Mouse (Mus musculus) T-helper 2 cell (primary cell): ENCODE data around the gene Olfr1416.
"Not testable (repeated sequence)": the region's sequence is repeated elsewhere in the genome, so short reads cannot be mapped to it uniquely, and the experiment has no call there.

Experiments used
- in situ Hi-C: fragments of 300-600 bp; cut with MboI, MseI; formaldehyde crosslinking; loops from one replicate; pipeline ENCODE4 v1.15.1; 2025; ENCODE audit warnings: high pct_unique_total_duplicates

The Olfr1416 gene

DNA sequence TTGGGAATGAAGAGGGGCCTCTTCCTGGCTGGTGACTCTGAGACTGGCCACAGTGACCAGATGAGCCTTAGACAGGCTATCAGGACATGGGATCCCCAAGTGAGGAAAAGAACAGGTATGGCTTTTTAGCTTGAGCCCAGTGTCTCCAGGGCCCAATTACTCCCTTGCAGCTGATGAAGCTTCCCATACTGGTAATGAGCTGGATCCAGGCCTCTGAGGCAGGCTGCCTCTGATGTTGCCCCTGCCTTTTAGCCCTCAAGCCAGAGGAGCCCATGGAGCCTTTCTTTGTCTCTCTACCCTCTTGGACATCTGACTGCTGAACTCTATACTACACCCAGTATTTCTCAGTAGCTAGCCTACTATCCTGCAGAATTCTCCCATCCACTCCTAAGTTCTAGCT lies at the start of gene Olfr1416:
Olfr1416 (minus strand) TSS at position 101 of the 400 bp plus-strand sequence.
- in situ Hi-C loops = no loop called here

DNA sequence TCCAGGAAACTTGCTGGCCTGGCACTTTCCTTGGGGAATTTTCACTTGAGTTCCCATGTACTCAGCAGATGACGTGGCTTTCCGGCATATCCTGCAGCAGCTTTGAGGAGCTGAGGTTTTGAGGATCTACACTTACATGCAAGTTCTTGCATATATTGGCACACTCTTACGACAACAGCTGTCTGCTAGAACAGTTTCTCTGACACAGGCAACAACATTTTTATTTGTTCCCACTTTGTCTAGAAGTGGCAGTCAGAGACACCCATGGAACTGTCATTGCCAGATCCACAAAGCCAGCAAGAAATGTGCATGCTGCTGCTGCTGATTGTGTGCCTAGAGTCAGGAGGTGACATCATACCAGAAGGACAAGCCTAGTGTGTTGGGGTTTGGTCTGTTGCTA lies 38.9 kb upstream of the Olfr1416 start:
- in situ Hi-C loops = no loop called here

- in situ Hi-C loops = no loop called here
Measured at GRCm38 (mm10) chr1:92521376-92521775, 36.5 kb upstream of the Olfr1416 start.

- in situ Hi-C loops = no loop called here
Measured at GRCm38 (mm10) chr1:92519046-92519445, 34.1 kb upstream of the Olfr1416 start.

DNA sequence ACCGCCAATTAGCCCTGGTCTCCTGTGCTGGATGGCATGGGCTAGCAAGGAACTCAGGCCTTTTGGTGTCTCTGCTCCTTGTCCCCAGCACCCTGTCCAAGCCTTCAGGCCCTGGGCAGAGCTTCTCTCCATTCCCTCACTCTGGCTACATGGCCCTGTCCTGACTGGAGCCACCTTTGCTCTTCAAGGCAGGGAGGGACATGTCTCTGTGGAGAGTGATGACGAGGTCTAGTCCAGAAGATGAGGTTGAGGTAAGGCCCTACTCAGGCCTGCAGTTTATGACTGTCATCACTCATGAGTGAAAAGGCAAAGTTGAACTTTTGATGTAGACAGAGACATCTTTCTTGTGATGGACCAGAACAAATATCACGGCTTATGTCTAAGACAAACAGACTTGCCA lies 33.6 kb upstream of the Olfr1416 start, which contains the start of gene Olfr1414:
Olfr1414 (minus strand) TSS at position 101 of the 400 bp plus-strand sequence.
- in situ Hi-C loops = no loop called here

GRCm38 (mm10) chr1:92515390-92515789 lies 30.5 kb upstream of the Olfr1416 start:
- in situ Hi-C loops = no loop called here

GRCm38 (mm10) chr1:92511646-92512045 lies 26.7 kb upstream of the Olfr1416 start:
- in situ Hi-C loops = not testable (repeated sequence)

DNA sequence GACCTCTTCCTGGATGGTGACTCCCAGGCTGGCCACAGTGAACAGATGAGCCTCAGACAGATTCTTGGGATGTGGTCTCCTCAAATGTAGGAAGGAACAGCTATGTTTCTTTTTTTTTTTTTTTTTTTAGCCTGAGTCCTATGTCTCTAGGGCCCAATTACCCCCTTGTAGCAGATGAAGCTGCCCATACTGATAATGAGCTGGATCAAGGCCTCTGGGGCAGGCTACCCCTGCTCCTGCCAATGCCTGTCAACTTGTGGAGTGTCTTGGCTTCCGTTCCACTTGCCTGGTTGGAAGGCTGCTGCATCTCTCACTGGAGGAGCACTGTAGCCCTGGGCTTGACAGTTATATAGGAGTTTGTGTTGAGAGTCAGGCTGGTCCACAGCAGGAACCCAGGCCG lies 11.1 kb upstream of the Olfr1416 start, which contains the start of gene Olfr1415:
Olfr1415 (minus strand) TSS at position 101 of the 400 bp plus-strand sequence.
- in situ Hi-C loops = no loop called here

DNA sequence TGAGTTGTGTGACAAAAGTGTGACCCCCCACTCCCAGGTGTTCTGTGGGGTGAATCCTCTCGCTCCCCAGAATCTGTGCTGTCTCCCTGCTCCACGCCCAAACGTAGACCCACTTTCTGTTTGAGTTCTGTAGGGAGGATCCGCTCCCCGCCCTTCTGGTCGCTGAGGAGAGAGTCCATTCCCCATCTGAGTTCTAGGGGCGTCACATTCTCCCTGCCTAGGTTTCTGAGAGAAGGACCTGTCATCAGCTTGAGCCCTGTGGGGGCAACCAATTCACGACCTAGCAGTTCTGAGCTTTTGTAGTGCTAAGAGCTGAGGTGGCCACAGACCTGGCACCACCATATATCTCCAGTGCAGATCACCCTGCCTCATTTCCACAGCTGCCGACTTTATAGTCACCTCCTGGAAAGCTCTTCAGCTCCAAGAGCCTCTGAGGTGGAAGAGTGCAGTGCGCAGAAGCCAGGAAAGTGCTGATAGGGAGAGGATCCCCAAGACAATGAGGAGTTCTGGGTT lies 10.8 kb downstream of the Olfr1416 start:
- in situ Hi-C loops = loop anchor here (5.0 to 25.0 kb wide), 2 partner anchors 512 to 942 kb away; no protein-coding TSS in a partner anchor

- in situ Hi-C loops = loop anchor here (5.0 to 25.0 kb wide), 2 partner anchors 511 to 941 kb away; no protein-coding TSS in a partner anchor
Measured at GRCm38 (mm10) chr1:92473165-92474041, 11.5 kb downstream of the Olfr1416 start, which contains the start of gene Ndufa10. Ndufa10 (minus strand) TSS chr1:92473860.

- in situ Hi-C loops = loop anchor here (25.0 kb wide), 1 partner anchor 507 kb away; no protein-coding TSS in a partner anchor
Measured at GRCm38 (mm10) chr1:92468891-92469290, 16.0 kb downstream of the Olfr1416 start.

DNA sequence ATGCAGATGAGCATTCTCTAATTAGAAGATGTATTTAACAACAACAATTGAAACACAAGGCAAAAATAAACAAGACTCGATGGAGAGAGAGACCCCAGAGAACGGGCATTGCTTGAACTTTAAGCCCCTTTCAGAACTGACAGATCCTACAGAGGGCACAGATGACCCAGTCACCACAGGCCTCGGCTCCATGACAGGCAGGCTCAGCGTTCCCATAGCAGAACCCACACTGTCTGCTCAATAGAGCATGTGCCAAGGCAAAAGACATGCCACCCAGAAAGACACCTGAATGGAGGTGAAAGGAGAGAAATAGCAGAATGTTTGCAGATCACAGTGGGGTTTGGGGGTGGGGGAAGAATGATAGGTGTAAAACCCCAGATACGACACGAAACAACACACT lies 26.5 kb downstream of the Olfr1416 start:
- in situ Hi-C loops = loop anchor here (25.0 kb wide), 1 partner anchor 496 kb away; no protein-coding TSS in a partner anchor

- in situ Hi-C loops = loop anchor here (25.0 kb wide), 1 partner anchor 495 kb away; no protein-coding TSS in a partner anchor
Measured at GRCm38 (mm10) chr1:92457758-92458157, 27.2 kb downstream of the Olfr1416 start.

GRCm38 (mm10) chr1:92453751-92454445 lies 31.0 kb downstream of the Olfr1416 start:
- in situ Hi-C loops = loop anchor here (5.0 to 25.0 kb wide), 2 partner anchors 87 to 492 kb away; no protein-coding TSS in a partner anchor

DNA sequence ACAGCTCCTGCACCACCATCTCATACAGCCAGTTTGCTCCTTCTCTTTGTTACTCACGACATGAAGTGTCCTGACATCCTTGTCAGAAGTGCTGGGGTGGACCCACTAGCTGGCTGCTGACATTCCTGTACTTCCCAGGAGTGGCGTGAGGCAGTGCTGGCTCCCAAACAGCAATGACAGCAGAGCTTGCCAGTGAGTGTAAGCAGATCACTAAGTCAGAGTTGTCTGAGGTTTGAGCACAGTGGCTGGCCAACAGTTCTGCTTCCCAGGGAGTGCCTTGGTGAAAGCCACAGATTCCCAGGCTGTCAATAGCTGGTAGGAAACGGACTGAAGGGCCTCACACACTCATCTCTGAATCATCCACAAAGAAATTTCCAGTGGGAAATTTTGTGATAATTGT lies 36.6 kb downstream of the Olfr1416 start:
- in situ Hi-C loops = no loop called here

DNA sequence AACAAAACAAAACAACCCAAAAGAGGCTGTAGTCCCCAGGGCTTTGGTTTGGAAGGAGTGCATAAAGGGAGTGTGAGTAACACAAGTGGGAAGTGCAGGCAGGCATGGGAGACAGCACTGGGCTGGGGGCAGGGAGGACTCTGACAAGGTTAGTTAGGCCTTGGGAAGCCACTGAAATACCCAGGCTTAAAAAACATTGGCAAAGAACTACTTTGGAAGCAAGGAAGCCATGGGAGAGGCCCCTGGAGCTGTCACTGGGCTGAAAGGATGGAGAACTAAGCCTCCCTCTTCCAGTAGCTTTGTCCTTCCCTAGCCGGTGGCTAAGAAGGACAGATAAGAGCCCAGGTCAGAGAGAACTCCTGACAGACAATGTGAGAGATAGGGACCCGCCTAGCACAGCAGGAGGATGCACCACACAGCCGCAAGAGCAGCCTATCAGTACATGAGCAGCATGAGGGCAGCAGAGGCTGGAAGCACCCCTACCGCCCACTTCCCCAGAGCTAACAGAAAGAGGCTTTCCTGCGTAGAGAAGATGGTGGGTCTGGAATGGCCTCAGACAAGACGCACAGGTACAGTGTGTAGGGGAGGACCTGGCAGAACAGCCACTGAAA lies 43.4 kb downstream of the Olfr1416 start:
- in situ Hi-C loops = no loop called here

- in situ Hi-C loops = no loop called here
Measured at GRCm38 (mm10) chr1:92440066-92440750, 44.7 kb downstream of the Olfr1416 start.

- in situ Hi-C loops = no loop called here
Measured at GRCm38 (mm10) chr1:92437678-92438271, 47.1 kb downstream of the Olfr1416 start.

DNA sequence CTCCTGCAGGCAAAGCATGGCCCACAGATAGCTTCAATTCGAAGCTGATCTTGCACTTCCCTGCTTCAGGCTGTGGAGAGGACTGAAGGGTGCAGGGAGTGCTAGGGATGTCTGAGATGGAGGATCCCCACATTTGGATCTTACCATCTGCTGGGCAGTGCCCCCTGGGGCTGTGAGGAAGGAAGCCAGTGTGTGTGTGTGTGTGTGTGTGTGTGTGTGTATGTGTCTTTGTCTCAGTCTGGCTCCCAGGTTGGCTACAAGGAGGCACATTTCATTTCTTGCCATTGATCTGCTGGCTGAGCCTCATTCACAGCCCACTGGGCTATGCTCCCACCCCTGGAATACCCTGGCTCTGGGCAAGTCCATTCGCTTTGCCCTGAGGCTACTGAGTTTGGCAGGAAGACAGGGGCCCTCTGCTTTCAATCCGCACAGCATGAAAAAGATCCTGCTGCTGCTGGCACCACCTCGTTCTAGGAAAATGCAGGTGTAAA lies 48.0 kb downstream of the Olfr1416 start:
- in situ Hi-C loops = no loop called here

DNA sequence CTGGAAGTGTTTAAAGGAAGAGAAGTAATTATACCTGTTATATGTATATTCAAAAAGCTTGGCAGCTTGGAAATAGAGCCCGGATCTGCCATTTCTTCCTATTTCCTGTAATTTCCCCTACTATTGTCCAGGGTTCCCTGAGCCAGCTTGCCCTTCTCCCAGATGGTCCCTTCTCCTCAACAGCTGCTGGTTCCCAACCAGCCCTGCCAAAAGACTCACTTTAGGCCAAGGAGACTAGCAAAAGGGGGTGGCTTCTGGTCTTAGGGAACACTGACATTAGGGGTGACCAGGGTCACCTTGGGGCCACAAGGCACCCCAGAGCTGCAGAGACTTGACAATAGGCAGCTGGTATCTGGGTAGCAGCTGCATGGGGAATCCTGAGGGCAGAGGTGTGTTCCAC lies 49.9 kb downstream of the Olfr1416 start:
- in situ Hi-C loops = no loop called here
